Mouse (Mus musculus) right cerebral cortex, adult 2 months (tissue): ENCODE measurements around the gene Sh3rf3.

Experiments
- DNase-seq, 2 experiments: peaks; one replicate each; pipeline ENCODE4 v3.0.0; 2021 to 2022; ENCODE audit warnings: low spot score in 2 of 2

The Sh3rf3 gene

DNA sequence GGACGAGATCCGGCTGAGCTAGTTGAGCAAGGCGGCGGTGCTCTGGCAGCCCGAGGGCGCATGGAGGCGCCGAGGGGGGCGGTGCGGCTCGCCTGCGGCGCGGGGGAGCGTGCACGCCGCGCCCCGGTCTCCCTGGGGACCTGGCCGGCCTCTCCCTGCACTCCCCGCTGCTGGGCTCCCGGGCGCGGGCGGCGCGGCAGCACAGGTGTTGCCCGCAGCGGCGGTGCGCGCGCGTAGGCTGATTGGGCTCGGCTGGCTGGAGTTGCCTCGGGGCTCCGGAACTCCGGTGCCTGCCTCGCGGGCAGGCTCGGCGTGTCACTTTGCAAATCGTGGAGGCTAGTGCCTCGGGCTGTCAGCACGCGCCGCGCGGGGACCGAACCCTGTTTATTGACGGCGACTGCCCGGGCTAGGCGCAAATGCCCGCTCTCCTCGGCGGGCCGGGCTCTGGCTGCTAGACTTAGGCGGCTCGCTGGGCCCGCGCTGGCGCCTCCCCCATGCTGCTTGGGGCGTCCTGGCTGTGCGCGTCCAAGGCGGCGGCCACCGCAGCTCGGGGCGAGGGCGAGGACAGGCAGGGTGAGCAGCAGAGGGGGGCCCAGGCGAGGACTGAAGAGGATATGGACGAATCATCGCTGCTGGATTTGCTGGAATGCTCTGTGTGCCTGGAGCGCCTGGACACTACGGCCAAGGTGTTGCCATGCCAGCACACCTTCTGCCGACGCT is at the start of gene Sh3rf3:
Sh3rf3 (plus strand) TSS at position 279 of the 720 bp plus-strand sequence.
- DNase-seq: peak; percentile 36 to 58

DNA sequence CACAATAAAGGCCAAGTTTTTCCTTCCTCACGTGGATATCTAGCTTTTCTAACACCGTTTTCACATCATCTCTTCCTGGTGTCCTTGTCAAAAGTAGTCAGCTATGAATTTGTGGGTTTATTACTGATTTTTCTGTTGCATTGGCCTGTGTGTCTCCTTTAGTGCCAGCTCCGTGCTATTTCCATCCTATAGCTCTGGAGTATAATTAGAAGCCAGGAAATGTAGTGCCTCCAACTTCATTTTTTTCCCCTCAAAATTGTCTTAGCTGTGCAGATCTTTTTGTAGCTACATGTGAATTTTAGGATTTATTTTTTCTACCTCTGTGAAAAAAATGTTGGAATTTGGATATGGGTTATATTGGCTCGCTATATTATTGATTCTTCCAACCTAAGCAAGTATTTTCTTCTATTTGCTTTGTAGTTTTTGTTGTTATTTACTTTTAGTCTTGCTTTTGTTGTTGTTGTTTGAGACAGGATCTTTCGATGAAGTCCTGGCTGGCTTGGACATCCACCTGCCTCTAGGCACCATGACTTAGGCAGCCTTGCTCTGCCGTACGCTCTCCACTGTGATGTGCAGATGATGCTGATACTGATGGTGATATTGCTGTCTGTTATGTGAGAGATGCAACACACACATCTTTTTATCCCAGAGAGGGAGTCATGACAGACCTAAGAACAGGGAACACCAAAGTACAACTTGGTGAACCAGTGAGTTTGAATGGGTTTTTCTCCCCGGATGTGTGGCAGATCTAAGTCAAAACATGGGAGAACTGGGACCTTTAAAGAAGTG is 24.5 kb upstream of the Sh3rf3 start:
- DNase-seq: no peak

GRCm38 (mm10) chr10:58797555-58797954 is 15.6 kb upstream of the Sh3rf3 start:
- DNase-seq: peak in 1 of 2 experiments; percentile 64

- DNase-seq: no peak
Measured at GRCm38 (mm10) chr10:58798156-58798555, 15.0 kb upstream of the Sh3rf3 start.

GRCm38 (mm10) chr10:58800996-58801433 is 12.1 kb upstream of the Sh3rf3 start:
- peak; percentile 54 to 62 for DNase-seq

GRCm38 (mm10) chr10:58802391-58802790 is 10.8 kb upstream of the Sh3rf3 start:
- DNase-seq: no peak

- DNase-seq: no peak
Measured at GRCm38 (mm10) chr10:58807956-58808355, 5.2 kb upstream of the Sh3rf3 start.

- DNase-seq: no peak
Measured at GRCm38 (mm10) chr10:58810181-58810580, 3.0 kb upstream of the Sh3rf3 start.

DNA sequence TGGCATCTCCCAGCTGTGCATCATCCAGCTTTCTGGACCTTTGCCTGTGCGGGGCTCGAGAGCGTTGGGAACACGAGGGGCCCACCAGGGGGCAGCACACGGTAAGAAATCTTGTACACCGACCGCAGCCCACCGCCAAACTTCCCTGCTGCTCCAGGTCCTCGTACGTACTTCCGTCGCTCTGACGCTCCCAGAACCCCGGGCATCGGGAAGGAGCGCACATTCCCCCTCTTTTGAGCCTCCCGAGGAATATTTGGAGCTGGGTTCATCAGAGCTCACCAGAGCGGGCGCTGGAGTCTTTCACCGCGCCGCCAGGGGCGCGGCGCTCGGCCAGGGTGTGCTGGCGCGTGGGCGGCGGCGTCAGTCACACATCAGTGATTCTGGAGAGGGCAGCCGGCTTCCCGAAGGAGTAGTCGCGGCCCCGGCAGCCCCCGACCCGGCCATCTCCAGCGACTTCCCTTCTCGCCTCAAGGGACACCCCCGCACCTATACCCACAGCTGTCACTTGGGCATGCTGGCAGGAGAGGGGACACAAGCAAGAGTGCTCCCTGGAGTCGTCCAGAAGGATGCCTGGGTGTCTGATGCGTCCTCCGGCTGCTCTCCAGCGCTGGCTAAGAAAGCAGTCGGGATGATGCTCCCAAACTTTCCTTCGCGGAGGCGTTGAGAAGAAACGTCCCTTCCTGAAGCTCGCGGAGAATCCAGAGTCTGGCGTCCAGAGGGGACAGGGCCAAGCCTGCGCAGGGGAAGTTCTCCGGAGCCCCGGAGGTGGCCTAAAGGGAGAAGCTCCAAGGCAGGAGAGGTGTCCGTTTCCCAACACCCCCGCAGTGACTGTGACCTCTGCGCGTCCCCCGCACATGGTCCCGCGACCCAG is 714 bp upstream of the Sh3rf3 start:
- peak; percentile 92 for DNase-seq

GRCm38 (mm10) chr10:58813801-58814191 is 637 bp downstream of the Sh3rf3 start:
- DNase-seq: peak; percentile 48 to 60

DNA sequence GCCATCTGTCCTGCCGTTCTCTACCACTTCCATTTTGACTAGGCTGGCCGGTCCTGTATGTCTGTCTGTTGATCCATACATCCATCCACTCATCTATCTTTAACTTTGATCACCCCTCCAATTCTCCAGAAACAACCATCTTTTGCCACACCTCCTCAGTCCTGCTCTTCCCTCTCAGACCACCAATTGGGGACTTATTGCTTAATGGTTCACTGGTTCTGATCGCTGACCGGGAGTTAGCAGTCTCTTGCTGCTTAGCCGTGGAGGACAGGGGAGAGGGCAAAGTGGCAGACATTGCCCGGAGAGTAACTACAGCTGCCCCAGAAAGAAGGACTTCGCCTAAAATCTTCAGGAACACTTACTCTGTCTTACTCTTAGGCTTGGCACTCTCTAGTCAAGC is 1.3 kb downstream of the Sh3rf3 start:
- no peak for DNase-seq

- no peak for DNase-seq
Measured at GRCm38 (mm10) chr10:58824016-58824568, 10.9 kb downstream of the Sh3rf3 start.

DNA sequence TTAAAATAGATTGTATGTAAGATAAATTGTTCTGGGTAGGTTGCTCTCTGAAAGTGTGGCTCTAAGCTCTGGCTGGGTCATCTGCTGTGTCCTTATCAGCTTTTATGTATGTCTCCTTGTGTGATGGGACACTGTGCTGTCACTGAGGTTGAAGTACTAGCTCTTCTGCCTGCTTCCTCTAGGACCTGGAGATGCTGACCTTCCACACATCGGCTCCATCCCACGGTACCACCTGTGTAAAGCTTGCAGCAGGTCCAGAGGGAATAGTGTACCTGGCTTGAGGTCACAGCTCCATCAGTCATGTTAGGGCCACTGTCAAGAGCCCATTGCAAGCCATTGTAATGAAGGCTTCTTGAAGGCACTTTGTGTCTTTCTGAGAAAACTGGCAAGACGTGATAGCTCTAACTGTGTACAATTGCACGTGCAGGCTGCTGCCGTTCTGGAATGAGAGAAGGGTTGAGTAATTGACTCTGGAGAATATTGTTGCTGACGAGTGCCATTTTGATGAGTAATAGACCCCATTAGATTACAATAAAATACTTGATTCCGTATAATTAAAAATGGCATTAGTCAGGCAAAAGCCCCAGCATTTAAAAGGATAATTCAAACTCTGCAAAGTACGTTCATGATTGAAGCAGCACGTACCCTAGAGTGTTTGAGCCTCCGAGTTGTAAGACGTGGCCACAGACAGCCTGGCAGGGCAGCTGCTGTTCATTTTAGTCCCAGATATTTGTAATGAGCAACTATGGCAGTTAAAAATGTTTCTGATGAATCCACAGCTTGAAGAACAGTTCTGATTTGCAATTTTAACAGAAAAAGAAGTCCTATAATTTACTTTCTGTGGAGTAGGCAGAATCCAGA is 16.3 kb downstream of the Sh3rf3 start:
- no peak for DNase-seq

DNA sequence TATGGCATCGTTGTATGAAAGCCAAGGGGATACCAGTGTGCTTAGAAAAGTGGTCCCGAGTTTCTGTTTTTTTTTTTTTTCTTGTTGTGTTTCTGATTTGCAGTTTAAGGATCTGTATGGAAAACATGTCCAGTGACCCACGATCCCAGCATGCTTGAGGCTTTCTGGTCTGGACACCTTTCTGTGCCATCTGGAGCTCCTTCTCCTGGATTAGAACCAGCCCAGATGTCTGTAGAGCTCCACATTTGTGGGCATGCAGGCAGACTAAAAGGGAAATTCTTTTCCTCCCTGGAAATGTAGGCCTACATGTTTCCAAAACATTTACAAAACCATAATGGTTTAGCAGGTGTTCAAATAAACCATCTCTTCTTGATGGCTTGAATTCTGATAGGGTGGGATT is 20.0 kb downstream of the Sh3rf3 start:
- DNase-seq: no peak

- peak in 1 of 2 experiments; percentile 43 for DNase-seq
Measured at GRCm38 (mm10) chr10:58833741-58834178, 20.6 kb downstream of the Sh3rf3 start.

GRCm38 (mm10) chr10:58836391-58836790 is 23.2 kb downstream of the Sh3rf3 start:
- no peak for DNase-seq

- no peak for DNase-seq
Measured at GRCm38 (mm10) chr10:58837504-58837903, 24.3 kb downstream of the Sh3rf3 start.

DNA sequence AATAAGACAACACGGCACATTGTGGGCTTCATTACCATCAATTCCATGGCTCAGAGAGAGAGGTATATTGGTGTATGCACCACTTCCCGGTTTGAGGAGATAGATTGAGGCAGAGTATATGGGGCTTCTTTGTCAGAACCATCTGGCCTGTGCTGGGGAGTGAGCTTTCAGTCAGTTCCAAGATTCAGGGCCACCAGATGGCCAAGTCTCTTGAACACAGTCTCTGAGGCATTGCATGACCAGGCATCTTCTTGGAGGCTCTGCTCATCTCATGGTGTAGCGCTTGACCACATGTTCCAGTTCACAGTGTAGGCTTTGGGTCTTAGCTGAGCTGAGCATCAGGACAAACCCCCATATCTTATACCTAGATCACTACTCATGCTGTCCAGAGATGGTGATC is 28.8 kb downstream of the Sh3rf3 start:
- DNase-seq: no peak

DNA sequence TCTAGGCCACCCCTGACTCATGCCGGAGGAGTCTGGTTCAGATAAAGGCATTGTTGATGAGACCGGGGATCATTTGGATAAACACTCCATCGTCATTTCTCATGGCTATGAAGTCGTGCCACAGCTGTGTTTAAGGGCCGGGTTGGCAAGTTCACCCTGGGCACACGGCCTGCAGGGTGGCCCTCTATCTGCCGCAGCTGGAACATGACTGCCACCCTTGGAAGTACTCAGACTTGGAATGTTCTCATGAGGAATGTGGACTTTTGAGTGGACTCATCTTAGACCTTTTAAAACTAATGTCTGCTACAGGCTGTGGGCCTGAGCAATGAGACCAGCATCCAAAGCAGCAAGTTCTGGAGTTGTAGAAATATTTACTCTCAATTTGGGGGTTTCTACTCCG is 29.9 kb downstream of the Sh3rf3 start:
- no peak for DNase-seq

GRCm38 (mm10) chr10:58848127-58848526 is 35.0 kb downstream of the Sh3rf3 start:
- DNase-seq: no peak

- no peak for DNase-seq
Measured at GRCm38 (mm10) chr10:58848536-58848935, 35.4 kb downstream of the Sh3rf3 start.
